Mouse (Mus musculus) kidney, adult 2 months (tissue): ENCODE data around the gene Ccser1. TPM values are rescaled to one million over a fixed set of nuclear protein-coding genes. Genes with fewer than 3 reads are reported as not detected.

ENCODE experiments used
- DNase-seq: peaks from one replicate; pipeline ENCODE4 v3.0.0; 2021
- H3K27ac ChIP-seq: fragments of 200-500 bp; 2 replicates; pipeline ENCODE4 v1.5.1; 2012; ENCODE audit warnings: low read depth, low read length, control low read depth, inconsistent platforms; ENCODE audit not compliant: insufficient read depth
- H3K27me3 ChIP-seq: fragments of 200-500 bp; replicated peaks from 2 replicates; pipeline ENCODE4 v1.6.1; 2012; ENCODE audit warnings: mild to moderate bottlenecking, moderate library complexity, low read length, inconsistent platforms; ENCODE audit not compliant: control insufficient read depth, insufficient read depth
- H3K36me3 ChIP-seq: fragments of 200-500 bp; 2 replicates; pipeline ENCODE4 v1.6.1; 2012; ENCODE audit warnings: mild to moderate bottlenecking, moderate library complexity, low read length, inconsistent platforms; ENCODE audit not compliant: control insufficient read depth, insufficient read depth
- H3K4me1 ChIP-seq: fragments of 200-500 bp; 2 replicates; pipeline ENCODE4 v1.6.1; 2011; ENCODE audit warnings: low read length; ENCODE audit not compliant: control insufficient read depth, insufficient read depth
- H3K4me3 ChIP-seq: fragments of 200-500 bp; 2 replicates; pipeline ENCODE4 v1.5.1; 2011; ENCODE audit warnings: mild to moderate bottlenecking, low read depth, low read length, control low read depth; ENCODE audit not compliant: insufficient read depth
- CTCF ChIP-seq: fragments of 200-500 bp; conservative IDR thresholded peaks from 2 replicates; pipeline ENCODE4 v1.5.1; 2011; ENCODE audit warnings: low read depth, mild to moderate bottlenecking, control low read depth, low read length, moderate library complexity, mixed read lengths; ENCODE audit not compliant: insufficient read depth, insufficient read length
- POLR2A ChIP-seq: fragments of 200-500 bp; IDR thresholded peaks from one replicate; pipeline ENCODE4 v1.6.1; 2011; ENCODE audit warnings: low read depth, low read length, control low read depth
- WGBS: fragments of 180-500 bp; shearing (Covaris S2); methylation state at CpG from one replicate; pipeline ENCODE4 v1.1.7; 2018; 5-methylcytosine and 5-hydroxymethylcytosine counted together
- polyA plus RNA-seq: library from polyadenylated mRNA; depleted of rRNA; stranded (reverse); fragments of >200 nt; gene quantifications from 2 replicates; pipeline ENCODE4 v1.2.3, GENCODE M21; 2012

Ccser1 gene
- polyA plus RNA-seq, 1 experiment, result 5.1 TPM

DNA sequence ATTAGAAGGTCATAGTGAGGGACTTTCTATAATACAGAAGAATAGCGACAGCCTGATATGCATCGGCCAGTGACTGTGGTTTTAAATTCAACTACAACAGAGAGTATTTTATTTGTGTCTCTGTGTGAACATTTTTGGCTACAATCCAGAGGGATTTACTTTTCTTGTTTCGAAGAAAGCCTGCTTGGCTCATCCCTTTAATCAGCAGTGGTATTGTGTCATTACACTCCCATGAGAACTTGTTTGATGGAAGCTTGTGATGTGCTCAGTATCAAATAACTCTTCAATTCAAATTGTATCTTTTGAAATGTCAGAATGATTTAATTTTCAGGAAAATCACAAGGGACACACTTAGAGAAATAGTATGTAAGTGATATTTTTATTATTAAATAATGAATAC is 342.0 kb downstream of the Ccser1 start:
- 88% methylated on average over 3 of the region's 3 CpGs for WGBS
- no peak for TF ChIP-seq CTCF
- no peak for TF ChIP-seq POLR2A
- Histone ChIP-seq H3K27me3 (no peaks in the 10 kb centered on the region), H3K4me1 (no peaks in the 10 kb centered on the region), H3K27ac (no peak overlapping the region), H3K36me3 (no peaks in the 10 kb centered on the region), H3K4me3 (no peak overlapping the region)
- DNase-seq, result no peak

DNA sequence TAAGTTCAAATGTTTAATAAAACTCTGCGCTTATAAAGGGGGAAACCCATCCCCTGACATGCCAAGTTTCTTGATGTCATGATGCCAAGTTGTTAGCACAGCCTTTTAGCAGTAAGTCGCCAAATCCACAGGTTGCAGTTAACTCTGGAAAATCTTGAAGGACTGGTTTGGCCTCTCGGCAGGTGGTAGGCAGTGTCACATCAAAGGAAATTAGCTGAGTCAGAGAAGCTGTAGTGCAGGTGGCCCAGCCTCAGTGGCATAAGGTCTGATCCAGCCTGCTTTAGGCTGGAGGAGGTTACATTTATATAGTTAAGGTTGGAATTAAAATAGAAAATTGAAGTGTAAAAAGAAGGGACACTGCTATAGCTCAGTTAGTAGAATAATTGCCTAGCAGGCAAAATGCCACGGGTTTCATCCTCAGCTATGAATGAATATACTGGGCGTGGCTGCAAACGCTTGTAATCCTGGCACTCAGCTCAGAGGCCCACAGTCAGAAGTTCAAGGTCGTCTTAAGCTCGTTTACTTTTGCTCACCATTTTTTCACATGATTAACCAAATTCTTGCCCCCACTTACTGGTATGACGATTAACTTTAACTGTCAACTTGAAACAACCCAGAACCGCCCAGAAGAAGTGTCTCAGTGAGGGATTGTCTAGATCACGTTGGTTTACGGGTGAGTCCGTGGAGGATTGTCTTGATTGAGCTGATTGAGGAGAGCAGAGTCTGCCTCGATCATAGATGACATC is 343.8 kb downstream of the Ccser1 start:
- Histone ChIP-seq H3K27me3 (no peaks in the 10 kb centered on the region), H3K4me3 (no peak overlapping the region), H3K36me3 (no peaks in the 10 kb centered on the region), H3K4me1 (no peaks in the 10 kb centered on the region), H3K27ac (no peak overlapping the region)
- 42% methylated on average over 14 of the region's 14 CpGs for WGBS
- peak; percentile 8 for DNase-seq
- no peak for TF ChIP-seq POLR2A
- TF ChIP-seq CTCF, result no peak

DNA sequence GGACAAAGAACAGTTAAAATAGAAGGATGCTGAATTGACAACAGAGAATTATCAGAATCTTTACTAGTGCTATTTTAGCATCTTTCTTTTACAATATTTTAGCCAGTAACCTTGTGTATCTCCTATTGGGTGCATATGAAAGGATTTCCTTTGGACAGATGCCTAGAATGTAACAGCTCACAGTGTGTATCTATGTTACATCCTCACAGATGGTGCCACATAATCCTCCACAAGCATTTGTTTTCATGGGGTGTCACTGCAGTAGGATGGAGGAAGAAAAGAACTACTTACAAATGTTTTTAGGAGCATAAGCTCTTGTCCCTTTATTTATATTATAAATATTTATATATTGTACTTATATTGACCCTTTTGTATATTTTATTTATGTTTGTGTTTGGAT is 360.6 kb downstream of the Ccser1 start:
- Histone ChIP-seq H3K36me3 (no peaks in the 10 kb centered on the region), H3K27me3 (no peaks in the 10 kb centered on the region), H3K4me3 (no peak overlapping the region), H3K4me1 (no peaks in the 10 kb centered on the region), H3K27ac (no peak overlapping the region)
- TF ChIP-seq CTCF (no peak), POLR2A (no peak)
- DNase-seq, result no peak

DNA sequence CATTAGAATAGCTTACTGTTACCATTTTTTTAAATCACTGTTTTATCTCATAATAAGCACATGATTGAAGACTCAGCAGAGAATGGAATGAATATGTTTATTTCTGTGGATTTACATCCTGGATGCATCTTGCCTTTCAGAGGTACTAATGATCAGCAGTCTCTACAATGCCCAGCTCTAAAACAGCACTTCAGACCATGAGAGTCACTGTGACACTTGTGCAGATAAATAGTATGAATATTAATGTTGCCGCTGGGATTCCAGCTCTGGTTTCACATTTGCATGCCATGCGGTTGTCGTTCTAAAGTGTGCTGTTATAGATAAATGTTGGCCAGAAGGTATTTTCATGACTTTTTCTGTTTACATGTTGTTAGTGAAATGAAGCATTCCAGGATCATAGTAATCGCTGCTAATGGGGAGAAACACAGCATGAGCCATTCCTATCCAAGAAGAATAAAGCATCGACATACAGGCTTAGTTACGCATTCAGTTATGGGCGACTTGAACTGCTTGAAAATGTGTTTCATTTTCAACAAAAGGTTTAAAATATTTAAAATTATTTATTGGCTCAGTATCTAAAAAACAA is 363.4 kb downstream of the Ccser1 start:
- Histone ChIP-seq H3K4me3 (no peak overlapping the region), H3K27ac (no peak overlapping the region), H3K27me3 (no peaks in the 10 kb centered on the region), H3K36me3 (no peaks in the 10 kb centered on the region), H3K4me1 (no peaks in the 10 kb centered on the region)
- no peak for DNase-seq
- 86% methylated on average over 7 of the region's 7 CpGs for WGBS
- TF ChIP-seq POLR2A, result no peak
- no peak for TF ChIP-seq CTCF

DNA sequence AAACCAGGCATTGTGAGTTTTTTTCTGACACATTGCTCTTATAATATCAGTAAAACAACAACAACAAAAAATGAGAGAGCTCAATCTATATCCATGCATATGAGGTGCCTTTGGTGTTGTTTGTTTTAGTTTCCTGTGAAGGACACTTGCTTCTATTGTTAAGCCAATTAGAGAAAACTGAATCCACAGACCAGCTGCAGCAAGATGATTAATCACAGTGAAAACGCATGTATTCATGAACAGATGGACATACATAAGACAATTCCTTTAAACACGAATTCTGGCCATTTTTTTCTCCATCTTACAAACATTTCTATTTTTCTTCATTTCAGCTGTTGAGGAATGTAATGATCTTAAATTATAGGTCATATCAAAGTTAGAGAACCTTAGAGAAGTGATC is 387.4 kb downstream of the Ccser1 start:
- 55% methylated on average over 2 of the region's 2 CpGs for WGBS
- H3K4me3 ChIP-seq, result no peak overlapping the region

DNA sequence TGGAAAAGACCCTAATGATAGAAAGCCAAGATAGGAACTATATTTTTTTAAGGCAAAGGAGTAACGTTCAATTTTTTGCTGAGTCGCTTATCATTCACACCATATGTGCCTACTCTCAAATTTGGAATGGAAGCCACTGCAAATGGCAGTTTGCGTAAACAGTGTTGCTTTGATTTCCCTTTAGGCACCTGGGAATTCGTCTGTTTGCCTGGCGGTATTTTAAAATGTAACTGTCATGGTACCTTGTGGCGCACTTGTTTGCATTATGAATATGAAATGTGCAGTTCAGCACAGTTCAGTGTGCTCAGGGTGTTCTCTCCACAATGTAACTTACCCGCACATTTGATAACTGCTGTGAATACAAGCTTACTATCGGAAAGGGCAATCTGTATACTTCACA is 387.8 kb downstream of the Ccser1 start:
- no peaks in the 10 kb centered on the region for H3K36me3 ChIP-seq
- no peak for TF ChIP-seq CTCF
- no peak for TF ChIP-seq POLR2A
- WGBS, result 91% methylated on average over 8 of the region's 8 CpGs
- H3K27me3 ChIP-seq, result no peaks in the 10 kb centered on the region
- H3K4me3 ChIP-seq, result no peak overlapping the region
- H3K4me1 ChIP-seq, result no peaks in the 10 kb centered on the region
- no peak for DNase-seq
- H3K27ac ChIP-seq, result no peak overlapping the region

More for the DNA sequence above, 387.4 kb downstream of the Ccser1 start:
- Histone ChIP-seq H3K4me1 (no peaks in the 10 kb centered on the region), H3K27me3 (no peaks in the 10 kb centered on the region), H3K36me3 (no peaks in the 10 kb centered on the region), H3K27ac (no peak overlapping the region)
- TF ChIP-seq CTCF (no peak), POLR2A (no peak)
- no peak for DNase-seq

DNA sequence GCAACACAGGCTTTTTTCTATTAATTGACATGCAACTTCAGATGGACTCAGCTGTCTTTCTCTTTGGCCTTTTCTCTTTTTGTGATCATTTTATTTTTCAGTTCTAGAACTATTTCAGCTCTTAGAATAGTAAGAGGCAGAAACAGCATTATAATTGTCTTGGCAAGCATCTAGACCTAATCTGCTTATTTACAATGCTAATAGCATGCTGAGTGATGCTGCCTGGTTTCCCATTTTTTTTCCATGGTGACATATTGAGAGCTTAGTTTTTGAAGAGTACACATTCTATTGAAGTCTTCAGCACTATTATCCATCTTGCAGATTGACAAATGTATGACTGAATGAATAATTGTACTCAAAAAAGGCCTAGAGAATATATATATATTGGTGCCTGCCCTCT is 401.6 kb downstream of the Ccser1 start:
- Histone ChIP-seq H3K27me3 (no peaks in the 10 kb centered on the region), H3K4me3 (no peak overlapping the region), H3K4me1 (no peaks in the 10 kb centered on the region), H3K36me3 (no peaks in the 10 kb centered on the region), H3K27ac (no peak overlapping the region)
- TF ChIP-seq POLR2A (no peak), CTCF (no peak)
- DNase-seq, result no peak
